Mouse (Mus musculus) adrenal gland, postnatal 4 days (tissue): ENCODE measurements around the gene Tas2r103. TPM values are rescaled to one million over a fixed set of nuclear protein-coding genes. Genes with fewer than 3 reads are reported as not detected.

Experiments used
- DNase-seq, 2 experiments: peaks; one replicate each; pipeline ENCODE4 v3.0.0; 2021 to 2022; ENCODE audit warnings: low spot score in 2 of 2, mixed read lengths in 2 of 2
- long read RNA-seq, 2 experiments: library from polyadenylated mRNA; stranded (forward); transcript quantifications; one replicate each; pipeline ENCODE4 v2.0.0; 2021
- total RNA-seq, 2 experiments: library from RNA; stranded (reverse); gene quantifications; 2 replicates each; pipeline ENCODE4 v1.2.3; 2021

Gene Tas2r103
- total RNA-seq: not detected
- long read RNA-seq, experiment 1: 0 reads
- long read RNA-seq, experiment 2: 0 reads

DNA sequence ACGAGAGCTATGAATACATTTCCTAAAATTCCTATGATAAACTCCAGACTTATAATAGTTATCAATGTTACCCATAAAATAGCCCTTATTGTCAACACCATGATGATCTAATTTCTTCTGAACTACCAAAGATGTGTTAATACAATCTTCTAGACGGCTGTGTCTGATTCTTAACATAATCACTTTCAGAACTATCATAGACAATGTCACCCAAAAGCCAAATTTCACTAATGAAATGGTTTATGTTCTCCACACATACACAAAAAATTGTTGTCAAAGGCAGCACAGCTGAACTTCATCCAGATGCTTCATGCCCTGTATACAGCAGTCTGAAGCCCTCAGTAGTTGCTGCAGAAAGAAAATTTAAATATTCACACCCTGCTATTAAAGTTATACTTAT is at the start of gene Tas2r103:
Gene Tas2r103, minus strand, starts transcription at position 101 of the 400 bp plus-strand sequence.
- DNase-seq: no peak

DNA sequence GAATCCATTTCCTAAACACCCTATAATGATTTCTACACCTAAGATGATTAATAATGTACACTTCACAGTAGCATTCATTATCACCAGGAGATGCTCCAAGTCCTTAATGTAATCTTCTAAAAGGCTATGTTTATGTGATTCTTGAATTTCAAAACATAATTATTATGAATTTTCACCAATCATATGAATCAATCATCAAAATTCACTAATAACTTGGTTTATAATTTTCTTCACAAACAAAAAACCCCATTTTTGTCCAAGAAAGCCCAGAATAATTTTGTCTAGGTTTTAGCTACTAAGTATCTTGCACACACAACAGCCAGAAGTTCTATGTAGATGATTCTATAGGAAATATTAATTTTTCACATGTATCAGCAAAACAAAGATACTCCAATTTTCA is 18.8 kb upstream of the Tas2r103 start, which contains the start of gene Tas2r140:
Gene Tas2r140, minus strand, starts transcription at position 101 of the 400 bp plus-strand sequence.
- no peak for DNase-seq

Other genes with a start within 250 kb of the Tas2r103 start
- not detected for gene Tas2r117, start 234.3 kb downstream of the Tas2r103 start, total RNA-seq
- not detected for gene Tas2r123, start 190.0 kb downstream of the Tas2r103 start, total RNA-seq
- not detected for gene Tas2r116, start 181.7 kb downstream of the Tas2r103 start, total RNA-seq
- gene Tas2r110, start 169.1 kb downstream of the Tas2r103 start, total RNA-seq: not detected
- not detected for gene Tas2r113, start 144.1 kb downstream of the Tas2r103 start, total RNA-seq
- not detected for gene Tas2r125, start 127.5 kb downstream of the Tas2r103 start, total RNA-seq
- gene Tas2r129, start 86.0 kb downstream of the Tas2r103 start, total RNA-seq: not detected
- gene Tas2r131, start 79.2 kb downstream of the Tas2r103 start, total RNA-seq: not detected
- gene Tas2r109, start 56.1 kb downstream of the Tas2r103 start, total RNA-seq: not detected
- gene Tas2r140, start 18.7 kb upstream of the Tas2r103 start, total RNA-seq: not detected
- gene Smim10l1, start 67.8 kb upstream of the Tas2r103 start, total RNA-seq: 10 to 100 TPM; 58.8 to 59.0 TPM